ENCODE assay signal across 8 mouse cellular contexts in the genomic region with DNA sequence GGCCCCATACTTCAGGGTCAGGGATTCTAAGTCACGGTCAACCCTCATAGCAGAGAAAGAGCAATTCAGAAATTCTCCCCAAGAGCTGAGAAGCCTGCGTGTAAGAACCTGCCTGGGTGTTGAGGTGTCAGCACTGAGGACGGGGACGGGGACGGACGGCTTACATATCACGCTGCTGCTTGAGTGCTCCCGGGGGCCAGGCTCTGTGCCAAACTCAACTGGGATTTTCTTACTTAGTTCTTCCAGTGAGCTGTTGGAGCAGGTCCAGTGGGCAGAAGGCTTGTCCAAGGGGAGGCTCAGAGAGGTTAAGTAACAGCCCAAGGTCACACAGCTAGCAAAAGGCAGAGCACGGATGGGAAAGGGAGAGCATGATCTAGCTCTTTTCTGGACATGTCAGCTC. TPM values are rescaled to one million over a fixed set of nuclear protein-coding genes. Genes with fewer than 3 reads are reported as not detected.
DNase-seq lines count a peak whose midpoint lies in the region; ATAC-seq and TF ChIP-seq lines count a peak whose summit lies in the region.

No protein-coding gene starts in this region.

- no peaks in the 10 kb centered on the region for H3K9me3 ChIP-seq in heart, embryonic 14.5 days (ENCODE audit: control insufficient read depth, low read length)
- no peaks in the 10 kb centered on the region for H3K9me3 ChIP-seq in intestine, embryonic 16.5 days (ENCODE audit: control insufficient read depth, low read length)
- H3K9me3 ChIP-seq in liver, postnatal 0 days (ENCODE audit: low read length), result no peaks in the 10 kb centered on the region

- ATAC-seq in heart, embryonic 14.5 days (ENCODE audit: insufficient number of reproducible peaks, insufficient read depth, low FRiP score, low read depth), result peak; percentile 20; the same call in 1 of the 2 replicates
- peak; percentile 38; the same call in 1 of the 2 replicates for ATAC-seq in intestine, embryonic 16.5 days
- ATAC-seq in liver, postnatal 0 days, result peak; percentile 55

- no peaks in the 10 kb centered on the region for H3K27me3 ChIP-seq in heart, embryonic 14.5 days (ENCODE audit: control insufficient read depth, insufficient read depth, low read length)
- H3K27me3 ChIP-seq in intestine, embryonic 16.5 days (replicated peaks; ENCODE audit: control insufficient read depth, insufficient read depth, low read length), result no peaks in the 10 kb centered on the region
- no peaks in the 10 kb centered on the region for H3K27me3 ChIP-seq in liver, postnatal 0 days (ENCODE audit: insufficient read depth, low read length)

- H3K27ac ChIP-seq in heart, embryonic 14.5 days (replicated peaks in 1 of 2; ENCODE audit: control insufficient read depth in 1 of 2, insufficient read depth in 1 of 2, low read depth in 2 of 2, low read length in 2 of 2), result peak overlapping the region in 1 of 2 experiments; percentile 17; a peak in 1 of 4 replicates
- peak overlapping the region; percentile 60 for H3K27ac ChIP-seq in bone marrow, adult 2 months (ENCODE audit: control insufficient read depth, insufficient read depth, low read depth, low read length, poor library complexity)
- H3K27ac ChIP-seq in intestine, embryonic 16.5 days (ENCODE audit: low read length), result no peak overlapping the region
- H3K27ac ChIP-seq in liver, postnatal 0 days (ENCODE audit: low read depth), result peak overlapping the region; percentile 92

- no peak for TF ChIP-seq CTCF in bone marrow, adult 2 months (IDR thresholded peaks at IDR 0.05; ENCODE audit: control insufficient read depth, insufficient read depth, low read length)
- TF ChIP-seq CTCF in liver, postnatal 0 days (IDR thresholded peaks at IDR 0.05; ENCODE audit: low read depth), result no peak

- 17% methylated on average over 9 of the region's 9 CpGs for WGBS in heart, embryonic 14.5 days
- 74% methylated on average over 9 of the region's 9 CpGs for WGBS in bone marrow, adult 2 months
- 59% methylated on average over 9 of the region's 9 CpGs for WGBS in intestine, embryonic 16.5 days
- 63% methylated on average over 9 of the region's 9 CpGs for WGBS in liver, postnatal 0 days (ENCODE audit: insufficient replicate concordance)

- peaks cover 19 to 26% of the 10 kb centered on the region in 2 experiments for H3K4me1 ChIP-seq in heart, embryonic 14.5 days (ENCODE audit: control insufficient read depth in 2 of 2, insufficient read depth in 2 of 2, low read length in 2 of 2)
- H3K4me1 ChIP-seq in bone marrow, adult 2 months (ENCODE audit: control insufficient read depth, insufficient read depth, low read length), result peaks cover 1% of the 10 kb centered on the region; the same call in 1 of the 2 replicates
- H3K4me1 ChIP-seq in intestine, embryonic 16.5 days (ENCODE audit: control insufficient read depth, insufficient read depth, low read length), result no peaks in the 10 kb centered on the region; the same call in 1 of the 2 replicates
- H3K4me1 ChIP-seq in liver, postnatal 0 days (ENCODE audit: insufficient read depth), result peaks cover 27% of the 10 kb centered on the region

- H3K4me3 ChIP-seq in heart, embryonic 14.5 days (ENCODE audit: control insufficient read depth in 1 of 2, insufficient read depth in 1 of 2, low read depth in 1 of 2, low read length in 2 of 2), result no peak overlapping the region
- H3K4me3 ChIP-seq in bone marrow, adult 2 months (replicated peaks; ENCODE audit: control insufficient read depth, low read depth, low read length), result no peak overlapping the region
- H3K4me3 ChIP-seq in intestine, embryonic 16.5 days (ENCODE audit: low read length), result no peak overlapping the region
- H3K4me3 ChIP-seq in liver, postnatal 0 days (ENCODE audit: low read depth, low read length), result peak overlapping the region; percentile 17

- TF ChIP-seq POLR2A in bone marrow, adult 2 months (IDR thresholded peaks at IDR 0.05; ENCODE audit: borderline replicate concordance, control insufficient read depth, low read depth, low read length), result no peak

- H3K36me3 ChIP-seq in heart, embryonic 14.5 days (ENCODE audit: control insufficient read depth, insufficient read depth, low read length), result no peaks in the 10 kb centered on the region
- no peaks in the 10 kb centered on the region for H3K36me3 ChIP-seq in intestine, embryonic 16.5 days (ENCODE audit: control insufficient read depth, insufficient read depth, low read length)
- 0 out of 2 replicates have a peak, but pooled peaks cover 2% of the 10 kb centered on the region for H3K36me3 ChIP-seq in liver, postnatal 0 days (replicated peaks; ENCODE audit: insufficient read depth, low read length)

- DNase-seq in heart, adult 8-10 months (ENCODE audit: low spot score), result no peak
- DNase-seq in liver, postnatal 0 days, result peak; percentile 48
- DNase-seq in yolk sac, embryonic 10.5 days (ENCODE audit: low spot score), result no peak
- no peak for DNase-seq in cerebellum, adult 9-11 months
- DNase-seq in urinary bladder, adult 2 months (ENCODE audit: low spot score), result no peak

- H3K4me2 ChIP-seq in heart, embryonic 14.5 days (ENCODE audit: low read length), result peak overlapping the region; percentile 23; the same call in 1 of the 2 replicates
- H3K4me2 ChIP-seq in intestine, embryonic 16.5 days (ENCODE audit: low read depth, low read length), result no peak overlapping the region
- H3K4me2 ChIP-seq in liver, postnatal 0 days (ENCODE audit: low read depth, low read length), result peak overlapping the region; percentile 62

- no peak for TF ChIP-seq EP300 in liver, postnatal 0 days (IDR thresholded peaks at IDR 0.05; ENCODE audit: low read depth)

- H3K9ac ChIP-seq in heart, embryonic 14.5 days (ENCODE audit: low read length), result no peak overlapping the region
- no peak overlapping the region for H3K9ac ChIP-seq in intestine, embryonic 16.5 days (ENCODE audit: low read depth, low read length)
- peak overlapping the region; percentile 60 for H3K9ac ChIP-seq in liver, postnatal 0 days (replicated peaks)

RNA-seq across cellular contexts. Expression of a gene that starts 44.5 kb away (rescaled TPM):
- 2.2 and 3.0 TPM in 2 replicates for polyA plus RNA-seq in heart, embryonic 14.5 days (2014; fragmentation: Nextera tagmentation; extraction: Ambion mirVana)
- 10 to 100 TPM; 54.6 to 70.0 (median 62.3) TPM for total RNA-seq in heart, adult 8-10 months (2022)
- 5.7 and 7.1 TPM in 2 replicates for polyA plus RNA-seq in bone marrow, adult 2 months (2011; ENCODE audit: insufficient read depth, insufficient read length, low replicate concordance, missing spikeins)
- polyA plus RNA-seq in intestine, embryonic 16.5 days (2015; fragmentation: Nextera tagmentation; extraction: Ambion mirVana), result 4.3 and 4.7 TPM in 2 replicates
- polyA plus RNA-seq in liver, postnatal 0 days (2015; fragmentation: Nextera tagmentation; extraction: Ambion mirVana), result 14.7 and 18.7 TPM in 2 replicates
- 96.6 and 104 TPM in 2 replicates for polyA plus RNA-seq in urinary bladder, adult 2 months (2012; rRNA removed)
